Mouse (Mus musculus) heart, adult 2 months (tissue): ENCODE results near the gene Mterf2. TPM values are rescaled to one million over a fixed set of nuclear protein-coding genes. Genes with fewer than 3 reads are reported as not detected.

Experiments used
- DNase-seq, 2 experiments: peaks; one replicate each; pipeline ENCODE4 v3.0.0; 2021
- H3K27ac ChIP-seq: fragments of 200-600 bp; 2 replicates; pipeline ENCODE4 v1.8.1; 2022
- H3K27me3 ChIP-seq: fragments of 200-500 bp; 2 replicates; pipeline ENCODE4 v1.6.1; 2012; ENCODE audit warnings: mild to moderate bottlenecking, low read length, inconsistent platforms, mixed read lengths; ENCODE audit not compliant: control insufficient read depth, insufficient read depth
- H3K36me3 ChIP-seq: fragments of 200-500 bp; 2 replicates; pipeline ENCODE4 v1.6.1; 2012; ENCODE audit warnings: low read length, inconsistent platforms; ENCODE audit not compliant: control insufficient read depth, insufficient read depth
- H3K4me1 ChIP-seq: fragments of 200-500 bp; 2 replicates; pipeline ENCODE4 v1.6.1; 2011; ENCODE audit warnings: low read length; ENCODE audit not compliant: control insufficient read depth, insufficient read depth
- H3K4me3 ChIP-seq: fragments of 200-600 bp; 2 replicates; pipeline ENCODE4 v1.8.1; 2022
- H3K79me2 ChIP-seq: fragments of 200-500 bp; replicated peaks from 2 replicates; pipeline ENCODE4 v1.6.1; 2012; ENCODE audit warnings: mild to moderate bottlenecking, inconsistent platforms, low read length, moderate library complexity, mixed read lengths; ENCODE audit not compliant: control insufficient read depth, insufficient read depth
- H3K9ac ChIP-seq: fragments of 200-500 bp; 2 replicates; pipeline ENCODE4 v1.6.1; 2012; ENCODE audit warnings: low read depth, mild to moderate bottlenecking, control low read depth, inconsistent platforms, low read length, mixed read lengths
- CTCF ChIP-seq: fragments of 200-600 bp; IDR thresholded peaks from 2 replicates; pipeline ENCODE4 v1.8.1; 2022; ENCODE audit warnings: antibody characterized with exemption, mild to moderate bottlenecking, moderate library complexity
- EP300 ChIP-seq: fragments of 200-500 bp; IDR thresholded peaks from 2 replicates; pipeline ENCODE4 v1.6.1; 2011; ENCODE audit warnings: low read depth, low read length, control low read depth; ENCODE audit not compliant: insufficient read depth
- POLR2A ChIP-seq: fragments of 200-500 bp; IDR thresholded peaks from 2 replicates; pipeline ENCODE4 v1.6.1; 2011; ENCODE audit warnings: mild to moderate bottlenecking, low read depth, low read length, control low read depth; ENCODE audit not compliant: insufficient read depth
- WGBS: fragments of 180-500 bp; shearing (Covaris S2); methylation state at CpG from one replicate; pipeline ENCODE4 v1.1.7; 2018; 5-methylcytosine and 5-hydroxymethylcytosine counted together
- intact Hi-C: fragments of 180-260 bp; cut with DNase I; formaldehyde crosslinking; loops from one replicate; pipeline ENCODE4 v1.15.1; 2025
- polyA plus RNA-seq: library from polyadenylated mRNA; depleted of rRNA; stranded (reverse); fragments of >200 nt; gene quantifications from 2 replicates; pipeline ENCODE4 v1.2.3, GENCODE M21; 2012; rRNA removed
- total RNA-seq, 2 experiments: library from RNA; stranded (reverse); gene quantifications; 2 replicates each; pipeline ENCODE4 v1.2.3; 2021

Gene Mterf2
- total and polyA plus RNA-seq, 3 experiments = 12.9 to 23.3 (median 18.3) TPM

DNA sequence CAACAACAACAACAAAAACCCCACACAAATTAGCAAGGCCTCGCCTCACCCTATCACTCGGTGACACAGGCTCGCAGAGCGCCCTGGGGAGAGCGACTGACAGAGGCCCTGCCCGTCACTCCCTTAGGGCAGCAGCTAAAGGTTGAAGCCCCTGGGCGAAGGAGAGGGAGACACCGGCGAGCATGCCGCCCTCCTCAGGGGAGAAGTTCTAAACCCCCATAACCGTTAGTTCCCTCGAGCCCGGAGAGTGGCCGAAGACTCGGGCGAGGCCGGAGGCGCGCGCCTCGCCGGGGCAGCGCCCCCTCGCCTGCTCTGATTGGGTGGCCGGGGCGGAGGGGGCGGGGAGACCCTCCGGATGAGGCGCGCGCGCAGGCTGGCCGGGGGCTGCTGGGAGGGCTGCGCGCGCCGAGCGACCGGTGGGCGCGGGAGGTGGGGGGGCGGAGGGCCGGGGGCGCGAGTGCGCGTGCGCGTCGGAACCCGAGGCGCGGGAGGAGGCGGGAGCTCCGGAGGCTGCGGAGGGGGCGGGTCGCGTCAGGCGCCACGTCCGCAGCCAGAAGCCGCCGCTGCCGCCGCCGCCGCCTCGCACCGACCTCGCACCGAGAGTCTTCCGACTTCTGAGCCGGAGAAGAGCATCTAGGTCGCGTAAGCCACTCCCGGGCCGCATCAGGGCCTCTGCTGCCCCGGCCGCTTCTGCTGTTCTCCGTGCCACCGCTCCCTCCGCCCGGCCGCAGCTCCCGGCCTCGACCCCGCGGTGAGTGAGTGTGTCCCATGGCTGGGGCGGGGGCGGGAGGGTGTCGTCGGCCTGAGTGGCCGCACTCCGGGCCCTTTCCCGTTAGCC, 25.4 kb downstream of the Mterf2 start, which contains the start of the genes Fhl4 and Tmem263:
TSS of gene Fhl4 (minus strand) at position 249 of the 838 bp plus-strand sequence.
TSS of gene Tmem263 (plus strand) at position 381 of the 838 bp plus-strand sequence.
- intact Hi-C loops = loop anchor here (2.0 to 5.0 kb wide), 2 partner anchors 85 to 186 kb away; partner anchors contain the start of genes Cry1 and Ric8b
- H3K79me2 ChIP-seq = no peaks in the 10 kb centered on the region; the same call in 1 of the 2 replicates
- H3K27me3 ChIP-seq = no peaks in the 10 kb centered on the region
- peaks cover 2% of the 10 kb centered on the region for H3K4me1 ChIP-seq
- peak within 1 kb of the TSS; percentile 95 for H3K9ac ChIP-seq
- peak within 1 kb of the TSS; percentile 88 for H3K27ac ChIP-seq
- TF ChIP-seq POLR2A = peak; percentile 76
- TF ChIP-seq CTCF = no peak
- peak; percentile 90 for DNase-seq
- under 1% methylated on average over 79 of the region's 96 CpGs for WGBS
- H3K36me3 ChIP-seq = no peaks in the 10 kb centered on the region; the same call in 1 of the 2 replicates
- peak within 1 kb of the TSS; percentile 91 for H3K4me3 ChIP-seq

DNA sequence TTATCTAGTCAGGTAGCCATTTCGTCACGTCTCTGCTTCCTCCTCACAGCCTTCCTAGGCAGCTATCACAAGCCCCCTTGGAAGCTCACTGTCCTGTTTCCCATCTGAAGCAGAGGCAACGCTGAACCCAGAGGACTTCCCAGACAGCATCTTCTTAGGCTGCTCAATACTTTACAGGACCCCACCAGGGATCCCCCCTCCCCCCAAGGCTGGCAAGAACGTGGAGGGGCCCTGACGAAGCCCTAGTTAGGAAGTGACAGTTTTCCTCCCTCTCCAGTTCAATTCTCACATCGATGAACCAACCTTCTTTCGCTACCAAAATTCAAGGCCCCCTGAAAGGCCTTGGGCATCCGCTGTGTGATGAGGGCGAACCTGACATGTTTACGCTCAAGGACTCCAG, 26.0 kb downstream of the Mterf2 start:
- Histone ChIP-seq H3K27me3 (no peaks in the 10 kb centered on the region), H3K27ac (peak overlapping the region; percentile 87), H3K36me3 (no peaks in the 10 kb centered on the region; the same call in 1 of the 2 replicates), H3K4me3 (peak overlapping the region; percentile 91), H3K9ac (peak overlapping the region; percentile 86), H3K79me2 (no peaks in the 10 kb centered on the region; the same call in 1 of the 2 replicates), H3K4me1 (peaks cover 2% of the 10 kb centered on the region)
- DNase-seq = no peak
- intact Hi-C loops = loop anchor here (2.0 to 5.0 kb wide), 2 partner anchors 85 to 185 kb away; partner anchors contain the start of genes Cry1 and Ric8b
- WGBS = 5% methylated on average over 10 of the region's 10 CpGs
- TF ChIP-seq POLR2A (no peak), CTCF (no peak), EP300 (no peak)

DNA sequence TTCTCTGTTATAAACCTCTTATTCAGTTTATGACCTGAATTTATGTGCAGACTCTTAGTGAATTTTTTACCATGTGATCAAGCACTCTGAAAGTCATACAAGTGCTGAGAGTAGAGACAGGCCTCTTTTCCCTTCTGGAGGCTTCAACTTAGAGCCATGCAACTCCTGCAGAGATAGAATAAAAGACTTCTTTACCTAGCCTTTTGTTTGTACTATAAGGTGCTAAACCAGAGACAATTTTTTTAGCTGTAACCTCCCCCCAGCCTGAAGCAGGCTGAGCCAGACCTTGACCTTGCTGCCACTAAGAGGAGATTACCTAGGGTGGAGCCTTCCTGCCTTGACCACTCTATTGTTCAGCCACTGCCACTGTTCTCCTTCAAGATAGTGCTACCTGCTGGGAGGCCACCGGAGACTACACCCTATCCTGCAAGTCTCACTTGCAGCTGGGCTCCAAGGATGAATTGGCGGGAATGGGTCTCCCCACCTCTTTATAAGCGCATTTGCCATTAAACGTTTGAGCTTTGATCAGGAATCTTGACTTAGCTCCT, 56.1 kb downstream of the Mterf2 start:
- TF ChIP-seq POLR2A = no peak
- TF ChIP-seq CTCF = no peak
- TF ChIP-seq EP300 = no peak
- intact Hi-C loops = no loop called here
- Histone ChIP-seq H3K79me2 (no peaks in the 10 kb centered on the region), H3K9ac (no peak overlapping the region), H3K27me3 (no peaks in the 10 kb centered on the region), H3K4me3 (no peak overlapping the region), H3K36me3 (no peaks in the 10 kb centered on the region), H3K4me1 (no peaks in the 10 kb centered on the region), H3K27ac (no peak overlapping the region)
- no peak for DNase-seq
- WGBS = 50% methylated on average over 4 of the region's 4 CpGs

Other genes with a start within 250 kb of the Mterf2 start
- gene Ric8b, start 210.4 kb downstream of the Mterf2 start, total RNA-seq = 10 to 100 TPM; 36.5 to 42.1 TPM
- 20.5 and 34.6 TPM in 2 replicates for gene Ric8b, start 210.4 kb downstream of the Mterf2 start, polyA plus RNA-seq
- gene Fhl4, start 25.5 kb downstream of the Mterf2 start, total RNA-seq = under 1 TPM; 0.27 to 0.39 TPM
- gene Fhl4, start 25.5 kb downstream of the Mterf2 start, polyA plus RNA-seq = 0.84 and 1.3 TPM in 2 replicates
- 10 to 100 TPM; 13.5 to 16.8 TPM for gene Tmem263, start 25.4 kb downstream of the Mterf2 start, total RNA-seq
- gene Tmem263, start 25.4 kb downstream of the Mterf2 start, polyA plus RNA-seq = 3.9 and 7.3 TPM in 2 replicates
- 10 to 100 TPM in 1 of 2 experiments, 1 to 10 TPM in 1; 8.5 to 12.9 TPM for gene Cry1, start 57.0 kb upstream of the Mterf2 start, total RNA-seq
- gene Cry1, start 57.0 kb upstream of the Mterf2 start, polyA plus RNA-seq = 2.2 and 5.2 TPM in 2 replicates